Mouse (Mus musculus): ENCODE results near the gene Tagln3. TPM values are rescaled to one million over a fixed set of nuclear protein-coding genes. Genes with fewer than 3 reads are reported as not detected.

Tagln3 gene
- 444 and 478 TPM in 2 replicates for polyA plus RNA-seq (2014; fragmentation: Nextera tagmentation; extraction: Ambion mirVana)

DNA sequence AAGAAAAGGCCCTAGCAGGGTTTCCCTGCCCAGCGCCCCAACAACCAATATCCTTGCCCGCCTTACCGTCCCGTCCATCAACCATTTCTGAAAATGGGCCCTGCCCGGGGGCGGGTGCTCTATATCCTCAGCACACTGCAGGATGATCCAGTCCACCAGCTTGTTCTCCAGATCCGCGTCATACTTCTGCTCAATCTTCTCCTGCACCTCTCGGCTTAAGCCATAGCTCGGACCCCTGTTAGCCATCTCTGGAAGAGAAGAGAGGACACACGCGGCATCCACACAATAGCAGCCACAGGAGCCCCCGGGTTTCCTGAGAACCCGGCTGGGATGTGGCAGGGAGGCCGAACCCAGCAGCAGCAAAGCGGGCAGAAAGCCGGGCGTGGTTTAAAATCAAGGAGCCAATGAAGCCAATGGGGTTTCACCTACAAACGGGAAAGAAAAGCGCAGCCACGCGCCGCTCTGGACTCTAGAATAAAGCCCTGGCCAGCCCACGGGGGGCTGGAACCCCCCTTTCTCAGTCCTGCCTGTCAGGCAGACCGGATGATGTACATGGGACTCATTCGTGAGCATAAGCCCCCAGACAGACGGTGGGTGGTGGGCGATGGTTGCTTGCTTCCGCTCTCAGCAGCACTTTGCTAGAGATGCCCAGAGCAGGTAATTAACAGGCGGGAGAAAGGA lies at the start of gene Tagln3:
Gene Tagln3, minus strand, starts transcription at position 548 of the 681 bp plus-strand sequence.
- under 1% methylated on average over 30 of the region's 30 CpGs for WGBS
- Histone ChIP-seq H3K27me3 (ENCODE audit: control insufficient read depth, insufficient read depth, low read length) (no peaks in the 10 kb centered on the region), H3K27ac (replicated peaks; ENCODE audit: low read depth, low read length) (peak within 1 kb of the TSS; percentile 96), H3K9me3 (ENCODE audit: control insufficient read depth, low read length) (no peaks in the 10 kb centered on the region), H3K4me1 (ENCODE audit: control insufficient read depth, insufficient read depth, low read length) (peaks cover 42% of the 10 kb centered on the region), H3K36me3 (ENCODE audit: control insufficient read depth, insufficient read depth, low read length) (peaks cover 28% of the 10 kb centered on the region), H3K4me3 (replicated peaks; ENCODE audit: low read depth, low read length) (peak within 1 kb of the TSS; percentile 54), H3K9ac (replicated peaks; ENCODE audit: low read length) (peak within 1 kb of the TSS; percentile 81), H3K4me2 (ENCODE audit: low read length) (peak within 1 kb of the TSS; percentile 69)
- DNase-seq (peak; percentile 90), ATAC-seq (ENCODE audit: low FRiP score, low TSS enrichment) (peak; percentile 87)

DNA sequence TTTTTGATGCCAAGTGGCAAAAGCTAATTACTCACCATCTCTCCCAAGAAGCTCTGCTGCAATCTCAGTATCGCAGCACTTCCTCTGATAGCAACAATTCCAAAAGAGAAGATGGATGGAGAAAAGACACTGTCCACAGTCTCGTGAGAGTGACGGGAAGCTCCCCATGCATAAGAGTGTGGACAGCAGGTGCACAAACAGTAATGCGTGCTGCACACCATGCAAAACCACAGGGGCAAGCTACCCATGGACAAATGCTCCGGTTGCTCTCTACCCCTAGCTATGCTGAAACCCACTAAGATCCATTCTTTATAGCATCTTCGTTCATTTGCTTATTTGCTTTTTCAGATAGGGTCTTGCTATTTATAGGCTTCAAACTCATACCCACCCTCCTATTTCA lies 46.5 kb upstream of the Tagln3 start:
- no peaks in the 10 kb centered on the region for H3K27me3 ChIP-seq (ENCODE audit: control insufficient read depth, insufficient read depth, low read length)
- H3K4me1 ChIP-seq (ENCODE audit: control insufficient read depth, insufficient read depth, low read length), result no peaks in the 10 kb centered on the region; the same call in 1 of the 2 replicates
- no peaks in the 10 kb centered on the region for H3K9me3 ChIP-seq (ENCODE audit: control insufficient read depth, low read length)
- no peak overlapping the region for H3K4me2 ChIP-seq (ENCODE audit: low read length)
- peaks cover 17% of the 10 kb centered on the region for H3K36me3 ChIP-seq (ENCODE audit: control insufficient read depth, insufficient read depth, low read length)
- no peak overlapping the region for H3K4me3 ChIP-seq (replicated peaks; ENCODE audit: low read depth, low read length)
- no peak for ATAC-seq (ENCODE audit: low FRiP score, low TSS enrichment)
- DNase-seq, result no peak
- no peak overlapping the region for H3K9ac ChIP-seq (replicated peaks; ENCODE audit: low read length)
- H3K27ac ChIP-seq (replicated peaks; ENCODE audit: low read depth, low read length), result no peak overlapping the region
- WGBS, result 95% methylated on average over 6 of the region's 6 CpGs

DNA sequence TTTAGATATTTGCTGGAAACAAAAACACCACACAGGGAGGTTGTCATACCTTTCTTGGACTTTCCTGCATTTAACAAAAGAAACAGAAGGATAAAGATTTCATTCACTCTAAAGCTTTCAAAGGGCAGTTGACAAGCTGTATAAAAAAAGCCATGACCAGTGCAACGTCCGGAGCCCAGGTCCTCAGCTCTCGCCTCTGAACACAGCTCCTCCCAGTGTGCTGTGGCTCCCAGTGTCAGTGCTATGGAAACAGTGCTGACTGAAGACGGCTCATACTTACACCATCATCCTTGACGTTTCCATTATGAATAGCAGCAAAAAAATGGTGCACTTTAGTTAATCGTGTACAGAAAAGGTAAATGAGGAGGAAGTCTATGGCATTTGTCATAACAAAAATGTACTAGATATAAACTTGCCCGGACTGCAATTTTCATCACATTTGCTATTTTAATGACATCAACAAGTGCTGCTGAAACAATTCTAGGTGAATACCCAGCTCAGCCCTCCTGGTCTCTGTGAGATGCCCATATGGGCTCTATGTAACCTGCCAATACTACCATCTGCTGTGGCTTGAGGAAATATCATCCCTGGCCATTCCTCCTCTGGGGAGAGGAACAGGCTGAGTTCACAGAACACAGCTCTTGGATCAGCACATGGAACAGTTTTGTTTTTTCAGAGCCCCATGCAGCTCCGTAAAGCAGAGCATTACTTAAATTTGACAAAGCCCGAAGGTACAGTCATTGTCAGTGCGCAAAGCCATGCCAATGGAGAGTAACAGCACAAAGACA lies 43.6 kb upstream of the Tagln3 start:
- WGBS, result 54% methylated on average over 10 of the region's 10 CpGs
- Histone ChIP-seq H3K27ac (replicated peaks; ENCODE audit: low read depth, low read length) (no peak overlapping the region), H3K4me3 (replicated peaks; ENCODE audit: low read depth, low read length) (no peak overlapping the region), H3K4me2 (ENCODE audit: low read length) (no peak overlapping the region), H3K36me3 (ENCODE audit: control insufficient read depth, insufficient read depth, low read length) (peaks cover 12% of the 10 kb centered on the region; the same call in 1 of the 2 replicates), H3K4me1 (ENCODE audit: control insufficient read depth, insufficient read depth, low read length) (no peaks in the 10 kb centered on the region; the same call in 1 of the 2 replicates), H3K9ac (replicated peaks; ENCODE audit: low read length) (no peak overlapping the region), H3K27me3 (ENCODE audit: control insufficient read depth, insufficient read depth, low read length) (no peaks in the 10 kb centered on the region), H3K9me3 (ENCODE audit: control insufficient read depth, low read length) (no peaks in the 10 kb centered on the region)
- ATAC-seq (ENCODE audit: low FRiP score, low TSS enrichment) (no peak; the same call in 1 of the 2 replicates), DNase-seq (no peak)

DNA sequence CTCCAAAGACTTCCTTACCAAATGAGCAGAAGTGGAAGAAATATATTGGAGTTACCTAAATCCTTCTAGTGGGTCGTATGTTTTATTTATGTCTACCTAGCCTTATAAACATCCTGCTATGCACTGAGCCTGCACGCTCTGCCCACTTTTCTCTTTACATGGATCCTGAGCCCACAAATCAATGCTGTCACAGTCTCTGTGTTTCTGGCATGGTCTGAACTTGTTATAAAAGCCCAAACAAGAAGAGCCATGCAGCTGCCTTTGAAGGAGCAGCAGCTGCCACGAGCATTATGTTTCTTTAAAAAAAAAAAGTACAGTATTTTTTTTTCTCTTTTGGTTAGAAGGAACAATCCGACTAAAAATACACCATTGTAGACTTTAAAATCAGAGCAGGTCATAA lies 43.0 kb upstream of the Tagln3 start:
- WGBS, result 39% methylated on average over 4 of the region's 4 CpGs
- H3K4me2 ChIP-seq (ENCODE audit: low read length), result no peak overlapping the region
- no peak overlapping the region for H3K9ac ChIP-seq (replicated peaks; ENCODE audit: low read length)
- no peak for ATAC-seq (ENCODE audit: low FRiP score, low TSS enrichment)
- peaks cover 12% of the 10 kb centered on the region; the same call in 1 of the 2 replicates for H3K36me3 ChIP-seq (ENCODE audit: control insufficient read depth, insufficient read depth, low read length)
- peak; percentile 16 for DNase-seq
- no peaks in the 10 kb centered on the region for H3K27me3 ChIP-seq (ENCODE audit: control insufficient read depth, insufficient read depth, low read length)
- H3K9me3 ChIP-seq (ENCODE audit: control insufficient read depth, low read length), result no peaks in the 10 kb centered on the region
- H3K27ac ChIP-seq (replicated peaks; ENCODE audit: low read depth, low read length), result no peak overlapping the region
- no peak overlapping the region for H3K4me3 ChIP-seq (replicated peaks; ENCODE audit: low read depth, low read length)
- H3K4me1 ChIP-seq (ENCODE audit: control insufficient read depth, insufficient read depth, low read length), result no peaks in the 10 kb centered on the region; the same call in 1 of the 2 replicates

DNA sequence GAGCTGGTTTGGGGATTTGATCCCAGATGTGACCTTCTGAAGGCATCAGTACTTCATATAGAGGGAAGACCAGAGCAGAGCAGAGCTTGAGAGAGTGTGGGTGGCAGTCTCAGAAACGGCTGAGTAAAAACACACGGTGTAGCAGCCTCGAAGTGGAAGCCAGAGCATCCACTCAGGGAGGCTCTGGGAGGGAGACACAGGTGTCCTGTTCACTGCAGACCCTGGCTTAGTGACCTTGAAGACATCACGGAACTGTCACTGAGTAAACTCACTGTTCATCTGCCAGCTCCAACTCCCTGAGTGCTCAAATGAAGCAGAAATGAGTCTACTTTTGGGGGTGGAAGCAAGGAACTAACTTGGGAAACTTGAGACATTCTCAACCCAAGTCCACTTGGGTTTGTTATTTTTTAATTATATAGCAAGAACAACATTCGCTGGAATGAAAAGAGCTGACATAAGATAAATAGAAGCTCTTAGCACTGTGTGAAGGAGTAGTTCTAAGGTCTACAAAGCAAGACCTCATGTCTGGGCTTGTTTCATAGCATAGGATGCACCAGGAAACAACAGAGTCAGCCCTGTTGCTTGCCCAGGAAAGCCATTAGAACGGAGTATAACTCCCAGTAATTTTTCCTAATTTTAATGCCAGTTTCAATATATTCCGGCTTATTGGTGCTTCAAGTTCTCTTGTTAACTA lies 41.5 kb upstream of the Tagln3 start:
- DNase-seq (no peak), ATAC-seq (ENCODE audit: low FRiP score, low TSS enrichment) (no peak)
- 91% methylated on average over 7 of the region's 7 CpGs for WGBS
- Histone ChIP-seq H3K4me1 (ENCODE audit: control insufficient read depth, insufficient read depth, low read length) (no peaks in the 10 kb centered on the region; the same call in 1 of the 2 replicates), H3K27ac (replicated peaks; ENCODE audit: low read depth, low read length) (no peak overlapping the region), H3K27me3 (ENCODE audit: control insufficient read depth, insufficient read depth, low read length) (no peaks in the 10 kb centered on the region), H3K4me3 (replicated peaks; ENCODE audit: low read depth, low read length) (no peak overlapping the region), H3K9me3 (ENCODE audit: control insufficient read depth, low read length) (no peaks in the 10 kb centered on the region), H3K36me3 (ENCODE audit: control insufficient read depth, insufficient read depth, low read length) (0 out of 2 replicates have a peak, but pooled peaks cover 4% of the 10 kb centered on the region), H3K9ac (replicated peaks; ENCODE audit: low read length) (no peak overlapping the region), H3K4me2 (ENCODE audit: low read length) (no peak overlapping the region)

DNA sequence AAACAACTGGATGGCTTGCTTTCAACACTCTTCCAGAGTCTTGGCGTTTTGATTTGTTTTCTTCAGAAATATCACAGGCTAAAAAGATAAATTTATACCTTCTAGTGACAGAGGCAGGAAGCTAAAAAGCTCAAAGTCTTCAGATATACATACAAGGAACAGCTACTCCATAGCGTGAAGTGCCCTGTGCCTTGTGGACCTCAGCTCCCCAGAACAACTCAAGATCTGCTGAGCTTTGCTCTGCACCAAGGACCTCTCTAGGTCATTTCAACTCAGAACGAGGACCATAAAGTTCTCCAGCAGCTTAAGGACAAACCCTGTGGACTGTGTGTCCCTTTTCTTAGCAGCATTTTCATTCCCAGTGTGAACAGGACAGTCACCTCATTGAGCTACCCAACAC lies 40.7 kb upstream of the Tagln3 start:
- H3K4me3 ChIP-seq (replicated peaks; ENCODE audit: low read depth, low read length), result no peak overlapping the region
- no peak overlapping the region for H3K9ac ChIP-seq (replicated peaks; ENCODE audit: low read length)
- H3K36me3 ChIP-seq (ENCODE audit: control insufficient read depth, insufficient read depth, low read length), result no peaks in the 10 kb centered on the region
- H3K27ac ChIP-seq (replicated peaks; ENCODE audit: low read depth, low read length), result no peak overlapping the region
- no peak overlapping the region for H3K4me2 ChIP-seq (ENCODE audit: low read length)
- ATAC-seq (ENCODE audit: low FRiP score, low TSS enrichment) (no peak), DNase-seq (no peak)
- no peaks in the 10 kb centered on the region for H3K9me3 ChIP-seq (ENCODE audit: control insufficient read depth, low read length)
- no peaks in the 10 kb centered on the region for H3K27me3 ChIP-seq (ENCODE audit: control insufficient read depth, insufficient read depth, low read length)
- no peaks in the 10 kb centered on the region; the same call in 1 of the 2 replicates for H3K4me1 ChIP-seq (ENCODE audit: control insufficient read depth, insufficient read depth, low read length)
- WGBS, result 95% methylated on average over 3 of the region's 3 CpGs

DNA sequence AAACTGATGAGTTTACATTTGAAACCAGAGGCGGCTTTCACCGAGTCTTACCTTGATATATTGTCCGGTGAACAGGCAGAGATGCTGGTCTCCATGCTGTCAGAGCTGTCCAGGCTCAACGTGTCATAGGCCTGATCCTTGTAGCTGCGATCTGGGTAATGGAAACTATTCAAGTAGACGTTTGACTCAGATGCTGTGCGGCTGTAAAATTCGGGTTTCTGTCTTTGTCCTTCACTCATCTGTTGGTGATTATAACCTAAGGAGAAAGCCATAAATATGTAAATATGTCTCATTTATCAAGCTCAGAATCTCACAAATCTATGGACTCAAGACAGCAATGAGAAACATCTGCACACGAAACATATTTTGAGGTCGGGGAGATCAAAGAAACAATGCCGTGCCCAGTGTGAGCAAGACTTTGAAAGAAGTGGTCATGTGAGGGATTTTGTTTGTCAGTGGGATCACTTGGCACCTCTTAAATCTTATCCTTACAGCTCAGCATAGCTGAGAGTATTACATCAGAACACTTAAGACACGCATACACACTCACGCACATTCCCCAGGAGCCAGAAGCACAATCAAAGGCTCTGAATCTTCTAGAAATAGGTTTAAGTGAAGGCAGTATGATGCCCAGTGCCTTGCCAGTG lies 38.6 kb upstream of the Tagln3 start:
- DNase-seq (no peak), ATAC-seq (ENCODE audit: low FRiP score, low TSS enrichment) (no peak)
- 87% methylated on average over 13 of the region's 13 CpGs for WGBS

DNA sequence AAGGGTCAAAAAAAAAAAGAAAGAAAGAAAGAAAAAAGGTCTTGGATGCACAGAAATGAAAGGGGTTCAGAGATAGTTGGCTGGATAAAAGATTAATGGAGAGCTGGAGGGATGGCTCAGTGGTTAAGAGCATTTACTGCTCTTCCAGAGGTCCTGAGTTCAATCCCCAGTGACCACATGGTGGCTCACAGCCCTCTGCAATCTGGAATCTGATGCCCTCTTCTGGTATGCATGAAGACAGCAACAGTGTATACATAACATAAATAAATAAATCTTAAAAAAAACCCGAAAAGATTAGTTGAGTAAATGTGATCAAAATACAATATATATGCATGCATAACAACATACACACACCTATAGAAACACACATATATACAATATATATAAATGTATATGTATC lies 37.0 kb upstream of the Tagln3 start:
- no peaks in the 10 kb centered on the region for H3K27me3 ChIP-seq (ENCODE audit: control insufficient read depth, insufficient read depth, low read length)
- no peaks in the 10 kb centered on the region for H3K9me3 ChIP-seq (ENCODE audit: control insufficient read depth, low read length)
- WGBS, result 95% methylated on average over 1 of the region's 1 CpGs
- H3K27ac ChIP-seq (replicated peaks; ENCODE audit: low read depth, low read length), result no peak overlapping the region
- ATAC-seq (ENCODE audit: low FRiP score, low TSS enrichment) (no peak), DNase-seq (no peak)
- no peaks in the 10 kb centered on the region for H3K4me1 ChIP-seq (ENCODE audit: control insufficient read depth, insufficient read depth, low read length)
- H3K36me3 ChIP-seq (ENCODE audit: control insufficient read depth, insufficient read depth, low read length), result no peaks in the 10 kb centered on the region
- H3K9ac ChIP-seq (replicated peaks; ENCODE audit: low read length), result no peak overlapping the region
- no peak overlapping the region for H3K4me2 ChIP-seq (ENCODE audit: low read length)
- no peak overlapping the region for H3K4me3 ChIP-seq (replicated peaks; ENCODE audit: low read depth, low read length)

More for the DNA sequence above, 38.6 kb upstream of the Tagln3 start:
- Histone ChIP-seq H3K9me3 (ENCODE audit: control insufficient read depth, low read length) (no peaks in the 10 kb centered on the region), H3K4me2 (ENCODE audit: low read length) (no peak overlapping the region), H3K27me3 (ENCODE audit: control insufficient read depth, insufficient read depth, low read length) (no peaks in the 10 kb centered on the region), H3K27ac (replicated peaks; ENCODE audit: low read depth, low read length) (no peak overlapping the region), H3K36me3 (ENCODE audit: control insufficient read depth, insufficient read depth, low read length) (no peaks in the 10 kb centered on the region), H3K4me1 (ENCODE audit: control insufficient read depth, insufficient read depth, low read length) (no peaks in the 10 kb centered on the region; the same call in 1 of the 2 replicates), H3K9ac (replicated peaks; ENCODE audit: low read length) (no peak overlapping the region), H3K4me3 (replicated peaks; ENCODE audit: low read depth, low read length) (no peak overlapping the region)
